Mouse (Mus musculus) WW6 (cell line): ENCODE results near the gene Atf4.

Experiments
- DNase-seq: peaks from one replicate; pipeline ENCODE4 v3.0.0-alpha.2; 2013; ENCODE audit warnings: low read depth, low spot score

The Atf4 gene

DNA sequence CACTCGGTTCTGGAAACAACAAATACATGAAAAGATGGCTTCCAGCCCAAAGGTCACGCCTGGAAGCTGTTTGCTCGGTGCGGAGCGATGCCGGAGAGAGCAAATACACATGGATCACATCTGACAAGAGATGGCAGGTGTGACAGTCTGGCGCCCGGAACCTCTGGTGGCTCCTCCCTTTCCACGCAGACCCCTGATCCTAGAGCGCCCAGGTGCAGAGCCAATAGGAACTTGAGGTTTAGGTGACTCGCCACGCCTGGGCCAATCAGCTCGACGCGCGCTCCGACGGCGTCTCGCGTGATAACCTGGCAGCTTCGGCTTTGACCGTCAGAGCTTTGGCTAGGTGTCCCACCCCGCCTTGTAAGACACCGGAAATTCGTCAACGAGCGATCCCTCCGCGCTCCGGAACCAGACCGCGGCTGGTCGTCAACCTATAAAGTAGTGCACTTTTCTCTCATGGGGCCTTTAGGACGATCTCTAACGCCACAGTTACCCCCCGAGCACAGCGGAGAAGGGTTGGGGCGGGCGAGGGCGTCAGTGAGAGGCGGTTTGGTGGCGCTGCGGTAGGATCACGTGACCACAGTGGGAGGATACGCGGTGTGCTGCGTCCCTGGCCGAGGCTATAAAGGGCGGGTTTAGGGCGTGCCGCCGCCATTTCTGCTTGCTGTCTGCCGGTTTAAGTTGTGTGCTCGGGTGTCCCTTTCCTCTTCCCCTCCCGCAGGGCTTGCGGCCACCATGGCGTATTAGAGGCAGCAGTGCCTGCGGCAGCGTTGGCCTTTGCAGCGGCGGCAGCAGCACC lies at the start of gene Atf4:
Gene Atf4, plus strand, starts transcription at position 338 of the 799 bp plus-strand sequence.
- DNase-seq = peak; percentile 99

DNA sequence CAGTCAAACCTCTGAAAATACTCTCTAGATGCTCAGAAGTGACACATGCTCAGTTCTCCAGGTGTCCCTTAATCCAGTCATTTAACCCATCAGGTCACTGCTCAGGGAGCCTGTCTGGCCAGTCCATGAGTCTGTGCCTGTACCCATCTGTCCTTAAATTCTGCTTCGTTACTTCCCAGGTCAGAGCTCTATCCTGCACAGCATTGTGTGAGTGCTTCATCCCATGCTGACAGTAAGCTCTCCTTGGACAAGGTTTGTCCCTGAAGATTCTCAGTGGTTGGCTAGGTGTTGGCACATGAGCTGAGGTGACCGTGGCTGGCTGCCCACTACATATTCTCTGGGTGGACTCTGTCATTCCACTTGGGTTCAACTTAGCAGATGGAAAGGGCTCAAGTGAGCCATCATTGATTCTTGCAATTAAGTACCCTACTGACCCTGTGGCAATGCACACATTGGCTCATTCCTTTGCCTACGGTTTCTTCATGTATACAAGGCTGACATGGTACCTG lies 48.9 kb upstream of the Atf4 start:
- no peak for DNase-seq

DNA sequence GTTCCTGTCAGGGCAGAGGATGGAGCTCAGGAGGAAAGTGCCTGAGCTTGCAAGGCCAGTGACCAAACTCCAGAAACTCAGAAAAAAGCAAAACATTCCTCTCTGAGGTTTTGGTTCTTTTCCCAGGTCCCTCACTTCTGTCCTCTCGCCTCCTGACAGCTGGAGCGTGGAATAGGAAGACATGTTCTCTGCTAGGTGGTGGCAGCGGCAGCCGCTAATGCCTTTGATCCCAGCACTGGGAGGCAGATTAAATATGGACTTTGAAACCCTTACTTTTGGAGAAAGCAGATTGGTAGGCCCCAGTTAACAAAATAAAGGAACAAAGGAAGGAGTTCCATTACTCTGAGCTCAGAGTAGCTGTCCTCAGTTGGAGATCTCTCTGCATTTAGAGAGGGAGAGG lies 46.5 kb upstream of the Atf4 start:
- DNase-seq = no peak

DNA sequence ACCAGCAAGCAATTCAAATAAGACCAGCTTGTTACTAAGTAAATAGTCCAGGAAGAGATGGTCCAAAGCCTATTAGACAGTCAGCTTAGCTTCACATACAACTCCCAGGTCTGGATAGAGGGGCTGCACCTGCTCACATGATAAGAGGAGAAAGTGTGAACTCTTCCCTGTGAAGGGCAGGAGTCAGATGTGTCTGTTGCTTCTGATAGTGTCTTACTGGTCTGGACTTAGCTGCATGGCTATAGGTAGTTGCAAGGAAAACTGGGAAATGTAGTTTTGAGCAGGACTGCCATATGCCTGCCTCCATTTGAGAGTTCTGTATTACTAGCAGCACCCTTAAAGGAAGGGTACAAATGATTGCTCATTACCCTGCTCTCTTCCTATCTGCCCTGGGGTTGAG lies 41.3 kb upstream of the Atf4 start:
- no peak for DNase-seq

DNA sequence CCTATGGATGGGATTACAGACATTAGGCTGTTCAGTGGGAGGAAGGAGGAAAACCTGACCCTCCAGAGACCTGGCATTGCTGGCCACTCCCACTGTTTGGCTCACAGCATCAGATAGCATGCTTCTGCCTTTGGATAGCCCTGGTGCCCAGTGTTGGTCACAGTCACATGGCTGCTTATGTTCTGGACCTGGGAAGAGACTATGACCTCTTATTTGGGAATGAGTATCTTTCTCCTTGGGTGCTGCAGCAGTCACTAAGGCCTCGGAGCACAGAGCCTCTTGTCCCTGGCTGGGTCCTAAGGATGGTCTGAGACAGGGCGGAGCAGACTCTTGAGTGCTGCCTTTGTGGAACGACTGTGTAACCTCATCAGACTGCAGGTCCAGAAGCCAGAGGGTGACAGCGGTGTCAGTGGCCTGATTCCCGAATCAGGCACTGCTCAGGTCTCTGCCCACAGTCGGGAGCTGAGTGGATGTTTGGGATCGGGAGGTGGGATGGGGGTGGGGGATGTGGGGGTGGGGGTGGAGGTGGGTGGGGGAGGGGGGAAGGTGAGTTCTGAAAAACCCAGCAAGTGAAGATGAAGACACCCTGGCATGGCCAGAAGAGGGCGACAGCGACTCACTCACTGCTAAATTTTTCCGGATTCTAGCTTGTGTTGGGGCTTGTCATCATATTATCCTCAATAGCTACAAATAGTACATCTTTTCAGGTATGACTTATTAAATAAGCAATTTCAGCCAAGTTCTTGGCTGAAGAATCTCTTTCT lies 39.1 kb upstream of the Atf4 start:
- DNase-seq = no peak

DNA sequence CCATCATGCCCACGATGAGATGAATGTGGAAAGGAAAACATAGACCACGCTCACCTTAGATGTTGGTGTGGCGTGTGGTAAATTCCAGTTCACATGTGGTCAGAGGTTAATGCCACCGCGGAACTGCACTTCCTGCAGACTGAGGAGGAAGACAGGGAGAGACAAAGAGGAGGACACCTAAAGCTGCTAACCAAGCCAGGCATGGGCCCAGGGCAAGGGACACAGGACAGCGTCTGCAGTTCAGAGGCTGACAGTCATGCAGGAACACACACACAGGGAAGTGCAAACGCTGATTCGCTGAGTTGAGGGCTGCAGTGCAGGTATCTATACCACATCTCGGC lies 38.5 kb upstream of the Atf4 start:
- DNase-seq = no peak

DNA sequence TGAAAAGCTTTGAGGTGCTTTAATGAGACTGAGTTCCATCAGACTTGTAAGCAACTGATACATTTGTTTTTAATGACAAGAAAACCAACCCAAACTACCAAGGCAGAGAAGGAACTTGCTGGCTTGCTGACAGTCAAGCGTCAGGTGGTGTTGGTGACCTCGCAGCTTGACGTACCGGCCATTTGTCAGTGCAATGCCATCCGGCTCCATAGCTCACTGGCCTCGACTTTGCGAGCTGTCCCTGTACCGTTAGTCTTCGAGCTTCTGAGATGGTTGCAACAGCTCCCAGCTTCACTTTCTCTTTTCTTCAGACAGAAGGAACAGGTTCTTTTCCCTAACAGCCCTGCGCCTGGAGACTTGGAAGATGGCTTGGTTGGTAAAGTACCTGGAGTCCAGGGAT lies 37.5 kb upstream of the Atf4 start:
- no peak for DNase-seq

DNA sequence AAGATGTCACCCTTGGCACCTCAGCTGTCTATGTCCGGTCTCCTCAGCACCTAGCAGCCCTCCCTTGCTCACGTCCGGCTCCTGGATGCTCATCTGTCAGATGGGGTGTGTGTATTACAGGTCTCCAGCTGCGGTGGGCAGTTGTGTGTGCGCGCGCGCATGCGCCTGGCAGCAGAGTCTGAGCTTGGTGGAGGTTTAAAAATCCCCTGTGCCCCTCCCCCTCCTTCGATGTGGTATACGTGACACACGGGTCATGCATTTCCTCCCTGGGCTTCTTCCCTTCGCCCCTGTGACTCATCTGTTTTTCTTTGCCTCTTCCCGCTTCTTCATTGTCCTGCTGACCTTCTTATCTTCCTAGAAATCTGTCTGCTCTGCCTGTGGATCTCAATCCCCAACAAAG lies 35.8 kb upstream of the Atf4 start:
- DNase-seq = no peak

DNA sequence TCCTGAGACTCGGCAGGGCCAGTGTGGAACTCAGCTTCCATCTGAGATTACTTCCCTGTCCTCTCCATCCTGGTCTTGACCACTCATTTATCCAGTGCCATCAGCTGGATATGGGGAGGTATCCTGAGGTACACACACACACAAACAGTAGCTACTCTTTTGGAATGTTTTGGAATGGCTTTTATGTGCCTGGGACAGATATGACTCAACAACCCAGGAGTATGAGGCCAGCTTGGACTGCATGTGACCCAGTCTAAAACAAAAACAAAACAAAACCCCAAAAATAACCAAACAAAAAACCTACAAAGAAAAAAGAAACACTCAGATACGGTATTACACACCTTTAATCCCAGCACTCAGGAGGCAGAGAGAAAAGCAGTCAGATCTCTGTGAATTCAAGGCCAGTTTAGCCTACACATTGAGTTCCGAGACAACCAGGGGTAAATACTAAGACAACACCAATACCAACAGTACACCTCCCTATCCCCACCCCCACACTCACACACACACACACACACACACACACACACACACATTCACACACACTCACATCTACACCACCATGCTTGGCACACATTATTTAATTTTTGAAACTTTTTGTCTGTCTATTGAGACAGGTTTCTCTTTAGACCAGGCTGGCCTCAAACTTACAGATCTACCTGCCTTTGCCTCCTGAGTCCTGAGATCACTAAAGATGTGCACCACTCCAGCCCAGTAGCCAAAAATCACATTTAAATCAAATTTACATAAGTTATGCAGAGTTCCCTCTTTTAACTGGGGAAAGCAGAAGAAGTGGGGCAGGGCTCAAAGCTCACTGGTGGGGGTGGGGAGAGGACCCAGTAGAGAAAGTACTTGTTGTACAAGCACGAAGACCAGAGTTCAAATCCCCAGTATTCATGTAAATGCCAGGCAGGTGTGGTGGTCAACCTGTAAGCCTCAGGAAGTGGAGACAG lies 35.0 kb upstream of the Atf4 start:
- no peak for DNase-seq

DNA sequence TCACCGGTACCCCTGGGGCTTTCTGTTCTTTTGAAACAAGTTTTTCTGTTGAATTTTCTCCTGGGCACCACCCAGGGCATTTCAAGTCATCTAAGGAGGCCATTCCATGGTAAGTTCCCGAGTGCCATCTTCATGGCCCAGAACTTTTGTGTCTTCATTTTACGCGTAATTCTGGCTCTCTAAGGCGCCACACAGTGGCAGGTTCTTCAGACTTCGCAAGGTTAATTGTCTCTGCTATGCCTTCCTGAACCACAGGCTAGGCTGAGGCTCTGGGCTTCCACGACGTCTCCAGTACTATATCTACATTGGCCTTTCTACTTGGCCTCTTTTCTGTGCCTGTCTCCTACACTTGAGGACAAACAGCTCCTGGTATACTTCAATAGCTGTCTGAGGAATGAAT lies 34.0 kb upstream of the Atf4 start:
- DNase-seq = no peak

DNA sequence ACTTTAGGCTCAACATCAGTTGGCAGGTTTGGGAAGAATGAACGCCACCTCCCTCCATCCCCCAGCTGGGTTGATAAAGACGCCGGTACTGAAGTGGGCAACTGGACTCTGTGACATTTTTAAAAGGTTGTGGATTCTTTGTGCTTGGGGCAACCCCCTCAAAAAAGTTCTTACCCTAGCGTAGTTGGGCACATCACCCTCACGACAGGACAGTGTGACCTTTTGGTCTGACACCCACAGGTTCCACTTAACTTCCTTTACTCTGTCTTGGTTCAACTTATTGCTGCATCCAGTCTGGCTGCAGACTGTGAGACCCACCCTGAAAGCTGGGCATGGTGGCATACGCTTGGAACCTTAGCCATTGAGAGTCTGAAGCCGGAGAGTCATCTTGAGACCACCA lies 31.2 kb upstream of the Atf4 start:
- DNase-seq = no peak

DNA sequence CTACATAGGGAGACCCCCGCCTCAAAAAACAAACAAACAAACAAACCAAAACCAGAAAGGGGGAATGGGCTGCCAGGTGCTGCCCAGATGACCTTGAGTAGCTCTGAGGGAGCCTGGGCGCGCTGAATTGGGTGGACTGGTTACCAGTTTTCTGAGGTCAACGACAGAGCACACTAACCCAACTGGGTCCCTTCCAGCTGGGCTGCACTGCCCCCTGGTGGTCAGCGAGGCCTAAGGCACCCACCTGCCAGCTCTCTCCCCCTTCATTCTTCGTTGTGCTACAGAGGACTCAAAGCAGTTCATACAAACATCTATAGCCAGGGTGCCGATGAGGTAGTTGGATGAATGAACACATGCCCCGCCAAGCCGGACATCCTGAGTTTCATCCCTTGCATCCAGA lies 29.8 kb upstream of the Atf4 start:
- peak; percentile 50 for DNase-seq

DNA sequence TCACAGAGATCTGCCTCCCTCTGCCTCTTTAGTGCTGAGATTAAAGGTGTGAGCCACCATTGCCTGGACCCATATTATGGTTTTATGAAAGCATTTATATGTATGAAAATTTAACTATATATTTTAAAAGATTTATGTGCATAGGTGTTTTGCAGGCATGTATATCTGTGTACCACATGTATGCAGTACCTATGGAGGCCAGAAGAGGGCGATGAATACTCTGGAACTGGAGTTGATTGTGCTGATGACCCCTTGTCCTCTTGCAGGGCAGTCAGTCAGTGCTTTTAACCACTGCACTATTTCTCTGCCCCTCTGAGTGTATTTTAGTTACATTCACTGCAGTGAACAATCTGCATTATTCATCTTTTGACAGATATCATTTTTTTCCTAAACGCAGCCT lies 29.2 kb upstream of the Atf4 start:
- DNase-seq = no peak

DNA sequence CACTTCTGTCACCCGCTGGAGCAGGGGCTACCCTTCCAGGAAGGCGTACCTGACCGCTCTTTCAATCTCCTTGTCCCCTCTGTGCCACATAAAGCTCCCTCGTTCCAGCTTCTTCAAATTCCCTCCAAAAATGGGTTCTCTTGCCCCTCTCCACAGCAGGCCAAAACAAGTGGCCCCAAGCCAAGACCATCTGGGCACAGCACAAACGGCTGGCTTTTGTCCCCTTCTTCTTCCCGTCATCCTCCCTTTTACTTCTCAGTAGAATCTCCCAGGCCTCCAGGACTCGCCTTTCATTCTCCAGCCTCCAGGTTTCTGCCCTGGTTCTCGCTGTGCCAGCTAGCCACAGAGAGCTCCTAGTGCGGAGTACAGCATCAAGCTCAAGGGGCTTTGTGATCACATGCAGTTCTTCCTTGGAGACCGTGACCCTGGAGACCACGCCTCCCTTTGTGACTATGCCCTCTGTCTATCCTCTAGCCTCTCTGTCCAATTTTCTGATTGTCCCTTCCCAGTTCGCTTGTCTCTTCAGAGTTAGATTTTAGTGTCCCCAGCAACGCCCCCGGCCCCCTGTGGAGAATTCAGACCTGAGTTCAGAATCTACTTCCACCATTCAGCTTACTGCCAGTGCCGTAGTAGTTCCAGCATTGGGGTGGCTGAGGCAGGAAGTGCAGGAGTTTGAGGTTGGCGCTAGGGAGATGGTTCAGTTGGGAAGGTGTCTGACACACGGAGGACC lies 26.7 kb upstream of the Atf4 start:
- DNase-seq = no peak

DNA sequence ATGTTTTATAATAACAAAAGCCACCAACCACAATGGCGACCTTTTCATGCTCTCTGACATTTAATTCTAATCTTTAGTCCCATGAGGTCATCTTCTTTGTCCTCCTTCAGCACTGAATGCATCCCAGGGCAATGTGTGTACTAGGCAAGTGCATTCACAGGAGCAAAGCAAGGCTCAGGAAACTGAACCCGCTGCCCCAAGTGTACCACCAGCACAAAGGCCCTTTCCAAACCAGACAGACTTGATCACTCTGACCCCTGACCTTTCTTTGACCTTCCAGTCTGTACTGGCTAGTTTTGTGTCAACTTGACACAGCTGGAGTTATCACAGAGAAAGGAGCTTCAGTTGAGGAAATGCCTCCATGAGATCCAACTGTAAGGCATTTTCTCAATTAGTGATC lies 22.7 kb upstream of the Atf4 start:
- DNase-seq = no peak

DNA sequence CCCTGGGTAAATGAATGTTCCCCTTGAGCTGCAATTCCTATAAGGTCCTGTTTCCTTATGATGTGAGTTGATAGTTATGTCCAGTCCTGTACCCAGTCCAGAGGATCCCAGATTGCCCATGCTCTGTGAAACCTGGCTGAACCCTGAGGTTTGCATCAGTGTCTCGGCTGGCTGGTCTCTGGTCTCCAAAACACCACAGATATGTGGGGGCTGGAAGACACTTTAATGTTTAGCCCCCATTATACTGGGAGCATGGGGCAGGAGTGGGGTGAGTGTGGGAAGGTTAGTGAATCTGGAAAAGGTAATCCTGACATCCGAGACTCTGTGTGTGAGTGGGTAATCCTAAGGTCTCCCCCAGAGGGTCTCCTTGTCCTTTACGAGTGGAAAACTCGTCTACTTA lies 21.9 kb upstream of the Atf4 start:
- no peak for DNase-seq

DNA sequence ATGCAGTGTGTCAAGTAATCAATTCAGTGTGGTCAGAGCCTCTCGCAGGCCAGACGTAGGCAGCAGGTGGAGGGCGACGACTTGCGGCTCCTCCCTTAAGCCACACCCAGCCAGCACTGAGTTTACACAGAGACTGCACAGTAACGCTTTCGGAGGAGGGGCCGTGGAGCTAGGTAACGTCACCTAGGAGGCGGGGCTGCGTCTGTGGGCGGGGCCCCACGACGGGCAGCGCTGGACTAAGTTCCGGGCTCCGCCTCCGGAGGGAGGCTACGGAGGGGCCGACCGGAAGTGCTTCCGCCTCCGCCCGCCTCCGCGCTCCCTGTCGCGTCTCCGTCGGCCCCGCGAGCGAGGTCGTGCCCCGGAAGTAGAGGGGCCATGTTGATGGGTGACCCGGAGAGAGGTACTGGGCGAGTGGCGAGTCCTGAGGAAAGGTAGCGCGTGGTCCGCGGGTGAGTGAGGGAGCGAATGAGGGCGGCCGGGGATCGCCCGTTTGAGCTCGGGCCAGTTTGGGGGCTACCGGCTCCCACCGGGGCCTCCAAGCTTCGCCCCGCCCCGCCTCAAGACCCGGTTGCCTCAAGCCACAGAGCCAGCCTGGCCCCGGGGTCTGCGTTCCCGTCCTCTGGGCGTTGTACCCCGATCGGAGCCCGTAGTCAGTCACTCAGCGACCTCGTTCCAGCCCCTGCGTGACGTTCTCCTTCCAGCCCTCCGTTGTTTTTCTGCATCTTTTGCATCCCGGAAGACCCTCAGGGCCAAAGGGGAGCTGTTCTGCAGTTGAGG lies 21.1 kb upstream of the Atf4 start, which contains the start of gene Mief1:
Gene Mief1, plus strand, starts transcription at position 286 of the 777 bp plus-strand sequence.
- DNase-seq = peak; percentile 98

DNA sequence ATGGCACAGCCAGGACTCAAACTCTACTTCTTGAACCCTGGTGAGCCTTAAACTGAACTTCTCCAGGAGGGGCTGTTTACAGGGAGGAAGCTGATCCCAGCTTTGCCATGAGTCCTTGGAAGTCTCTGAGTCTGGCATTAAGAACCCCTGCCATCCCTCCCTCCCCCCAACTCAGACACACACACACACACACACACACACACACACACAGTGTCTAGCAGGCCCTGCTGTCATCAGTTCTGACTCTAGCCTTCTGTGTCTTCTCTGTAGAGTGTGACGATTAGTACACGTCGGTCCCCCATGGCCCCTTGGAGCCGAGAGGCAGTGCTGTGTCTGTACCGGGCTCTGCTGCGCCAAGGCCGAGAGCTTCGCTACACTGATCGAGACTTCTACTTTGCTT lies 19.4 kb upstream of the Atf4 start, which contains the start of gene AC140267.1:
Gene AC140267.1, plus strand, starts transcription at position 301 of the 400 bp plus-strand sequence.
- no peak for DNase-seq

DNA sequence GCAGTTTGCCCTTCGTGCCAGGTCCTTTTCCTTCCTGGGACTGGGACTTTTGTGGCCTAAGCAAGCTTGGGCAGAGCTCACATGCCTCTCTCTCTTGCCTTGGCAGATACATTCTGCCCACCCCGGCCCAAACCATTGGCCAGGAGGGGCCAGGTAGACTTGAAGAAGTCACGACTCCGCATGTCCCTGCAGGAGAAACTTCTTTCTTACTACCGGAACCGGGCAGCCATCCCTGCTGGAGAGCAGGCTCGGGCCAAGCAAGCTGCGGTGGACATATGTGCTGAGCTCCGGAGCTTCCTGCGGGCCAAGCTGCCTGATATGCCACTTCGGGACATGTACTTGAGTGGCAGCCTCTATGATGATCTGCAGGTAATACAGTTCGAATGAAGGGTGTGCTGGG lies 6.8 kb upstream of the Atf4 start:
- DNase-seq = no peak

DNA sequence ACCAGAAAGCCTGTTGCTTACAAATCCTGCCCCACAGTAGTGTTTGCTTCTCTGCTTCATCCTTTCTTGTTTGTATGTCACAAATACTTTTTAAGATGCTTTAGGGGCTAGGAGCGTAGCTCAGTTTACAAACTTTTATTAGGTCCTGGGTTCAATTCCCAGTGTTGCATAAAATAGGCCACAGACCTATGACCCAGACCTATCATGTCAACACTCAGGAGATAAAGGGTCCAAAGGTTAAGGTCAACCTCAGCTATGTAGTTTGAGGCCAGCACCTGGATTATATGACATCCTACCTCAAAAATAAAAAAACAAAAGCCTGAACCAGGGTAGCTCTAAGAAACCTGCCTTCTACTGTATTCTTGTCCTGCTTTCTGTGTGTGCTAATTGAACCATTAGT lies 6.4 kb upstream of the Atf4 start:
- no peak for DNase-seq
